Mouse (Mus musculus): Measurements from ENCODE around the gene Dnajc30.
"Not testable (repeated sequence)": the region's sequence is repeated elsewhere in the genome, so short reads cannot be mapped to it uniquely, and the experiment has no call there.

Dnajc30 gene

DNA sequence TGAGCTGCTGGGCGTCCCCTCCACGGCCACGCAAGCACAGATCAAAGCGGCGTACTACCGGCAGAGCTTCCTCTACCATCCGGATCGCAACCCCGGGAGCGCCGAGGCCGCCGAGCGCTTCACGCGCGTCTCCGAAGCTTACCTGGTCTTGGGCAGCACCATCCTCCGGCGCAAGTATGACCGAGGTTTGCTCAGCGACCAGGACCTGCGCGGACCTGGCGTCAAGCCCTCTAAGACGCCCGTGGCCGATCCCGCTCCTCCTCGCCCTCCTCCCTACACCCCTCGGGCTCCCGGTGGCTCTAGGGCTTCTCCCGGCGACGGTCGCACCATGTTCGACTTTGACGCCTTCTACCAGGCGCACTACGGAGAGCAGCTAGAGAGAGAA lies 372 bp downstream of the Dnajc30 start:
- in situ Hi-C loops (cut with MboI), result no loop called here

DNA sequence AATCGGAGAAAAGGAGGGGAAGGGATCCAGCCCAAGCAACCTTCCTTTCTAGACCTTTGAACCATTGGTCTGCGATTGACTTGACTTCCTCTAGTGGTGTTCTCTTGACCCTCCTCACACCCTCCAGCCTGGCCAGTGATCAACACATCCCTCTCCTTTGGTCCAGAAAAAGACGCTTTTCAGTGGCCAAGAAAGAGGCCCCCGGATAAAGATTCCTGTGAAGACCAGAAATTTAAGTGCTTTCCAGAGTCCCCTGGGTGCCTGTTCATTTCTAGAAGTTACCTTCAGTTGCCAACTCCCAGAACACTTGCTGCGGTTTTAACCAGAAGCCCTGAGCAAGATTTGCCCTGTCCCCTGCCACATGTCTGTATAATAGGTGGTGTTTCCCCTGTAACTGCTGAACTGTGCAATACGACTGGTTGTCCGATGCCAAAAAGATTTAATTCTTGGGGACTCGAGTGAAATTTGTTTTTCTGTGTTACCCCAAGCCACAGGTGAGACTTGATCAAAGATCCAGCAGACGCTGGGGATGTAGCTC lies 976 bp downstream of the Dnajc30 start, which contains the start of gene Bud23:
Bud23 (minus strand) TSS at position 51 of the 538 bp plus-strand sequence.
- in situ Hi-C loops (cut with MboI), result not testable (repeated sequence)

DNA sequence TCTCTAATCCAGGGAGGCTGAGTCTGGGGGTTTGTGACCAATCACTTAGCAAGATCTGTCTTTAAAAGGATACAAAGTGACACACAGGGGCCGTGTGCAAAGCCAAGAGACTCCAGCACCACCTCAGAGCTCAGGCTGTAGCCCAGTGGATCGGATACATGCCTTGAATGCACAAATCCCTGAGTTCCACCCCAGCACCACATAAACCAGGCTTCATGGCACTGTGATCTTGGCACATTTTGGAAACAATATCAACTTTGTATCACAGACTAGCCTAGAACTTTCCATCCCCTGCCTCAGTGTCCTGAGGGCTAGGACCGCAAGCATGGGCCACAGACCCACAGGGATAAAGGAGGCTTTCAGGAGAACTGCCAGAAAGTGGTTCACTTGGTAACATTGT lies 2.0 kb downstream of the Dnajc30 start:
- in situ Hi-C loops (cut with MboI), result no loop called here

DNA sequence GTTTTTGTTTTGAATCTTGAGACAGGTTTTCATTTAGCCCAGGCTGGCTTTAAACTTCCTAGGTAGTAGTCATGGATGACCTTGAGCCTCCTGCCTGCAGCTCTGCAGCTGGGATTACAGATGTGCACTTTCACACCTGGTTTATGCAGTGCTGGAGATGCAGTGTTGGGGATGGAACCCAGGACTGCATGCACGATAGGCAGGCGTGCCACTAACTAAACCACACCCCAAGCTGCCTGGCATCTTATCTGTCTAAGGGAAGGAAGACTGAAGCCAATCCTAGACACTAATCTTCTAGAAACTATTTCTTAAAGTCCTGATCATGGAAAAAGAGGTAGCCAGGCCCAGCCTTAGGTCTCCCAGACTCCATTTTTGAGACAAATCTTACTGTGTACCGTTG lies 6.4 kb downstream of the Dnajc30 start:
- in situ Hi-C loops (cut with MboI), result no loop called here

DNA sequence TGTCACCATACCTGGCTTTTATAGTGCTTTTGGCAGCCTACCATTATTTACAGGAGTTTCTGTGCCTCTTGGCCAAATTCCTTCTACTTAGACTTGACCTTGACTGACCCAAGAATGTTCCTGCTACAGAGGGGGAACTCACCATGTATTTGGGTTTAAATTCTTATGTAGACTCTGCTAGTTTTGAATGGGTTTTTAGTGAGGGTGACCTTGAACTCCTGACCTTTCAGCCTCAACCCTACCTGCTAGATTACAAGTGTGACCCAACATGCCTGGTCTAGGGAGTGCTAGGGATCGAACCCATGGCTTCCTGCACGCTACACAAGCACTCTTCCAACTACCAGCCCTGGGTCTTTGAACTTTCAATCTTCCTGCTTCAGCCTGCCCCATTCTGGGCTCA lies 8.1 kb downstream of the Dnajc30 start:
- in situ Hi-C loops (cut with MboI), result no loop called here

DNA sequence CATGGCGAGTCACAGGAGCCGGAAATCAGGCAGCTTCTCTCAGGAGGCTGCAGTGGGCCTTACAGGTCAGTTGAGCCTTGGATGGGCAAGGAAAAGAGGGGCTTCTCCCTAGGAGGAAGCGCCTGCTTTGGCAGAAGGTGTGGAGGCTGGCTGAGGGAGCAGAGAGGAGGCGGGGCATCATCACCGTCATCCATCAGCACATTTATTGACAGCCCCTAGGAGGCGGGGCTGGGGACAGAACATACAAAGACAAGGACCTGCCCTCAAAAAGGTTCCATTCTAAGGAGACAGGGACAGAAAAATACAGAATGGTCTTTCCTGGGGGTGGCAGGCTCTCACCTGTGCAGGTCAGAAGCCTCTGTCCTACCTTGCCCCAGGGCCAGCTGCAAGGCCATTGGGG lies 8.7 kb downstream of the Dnajc30 start:
- in situ Hi-C loops (cut with MboI), result no loop called here

DNA sequence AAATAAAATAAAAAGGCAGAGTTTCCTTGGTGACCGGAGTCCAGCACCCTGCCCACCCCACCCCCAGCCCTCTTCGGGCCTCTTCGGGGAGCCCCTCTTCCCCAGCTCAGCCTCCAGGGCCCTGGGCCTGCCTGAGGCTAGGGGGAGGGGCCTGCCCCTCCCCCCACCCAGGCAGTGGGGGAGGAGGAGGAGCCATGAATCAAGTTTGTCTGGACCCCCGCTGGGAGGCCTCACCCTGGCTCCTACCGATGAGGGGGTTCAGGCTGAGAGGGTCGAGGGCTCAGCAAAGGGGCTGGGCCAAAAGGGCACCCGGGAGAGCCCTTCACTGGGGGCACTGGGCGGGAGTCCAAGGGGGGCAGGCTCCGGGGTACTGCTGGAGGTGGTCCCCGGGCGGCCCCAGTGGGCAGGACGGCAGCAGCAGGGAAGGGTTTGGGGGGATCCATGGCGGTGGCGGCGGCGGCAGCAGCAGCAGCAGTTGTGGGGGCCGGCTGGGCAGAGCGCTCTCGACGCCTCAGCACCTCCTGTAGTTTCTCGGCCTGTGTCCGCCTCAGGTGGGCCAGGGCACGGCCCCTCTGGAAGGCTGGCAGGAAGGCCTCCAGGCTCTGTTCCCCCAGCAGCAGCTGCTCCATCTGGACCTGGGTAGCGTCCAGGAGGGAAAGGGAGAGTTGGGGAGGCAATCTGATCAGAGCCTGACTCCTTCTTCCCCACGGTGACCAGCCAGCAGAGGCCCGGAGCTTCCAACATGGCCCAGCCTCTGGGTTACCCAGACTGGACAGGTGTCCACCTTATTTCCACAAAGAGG lies 9.5 kb downstream of the Dnajc30 start:
- in situ Hi-C loops (cut with MboI), result no loop called here

DNA sequence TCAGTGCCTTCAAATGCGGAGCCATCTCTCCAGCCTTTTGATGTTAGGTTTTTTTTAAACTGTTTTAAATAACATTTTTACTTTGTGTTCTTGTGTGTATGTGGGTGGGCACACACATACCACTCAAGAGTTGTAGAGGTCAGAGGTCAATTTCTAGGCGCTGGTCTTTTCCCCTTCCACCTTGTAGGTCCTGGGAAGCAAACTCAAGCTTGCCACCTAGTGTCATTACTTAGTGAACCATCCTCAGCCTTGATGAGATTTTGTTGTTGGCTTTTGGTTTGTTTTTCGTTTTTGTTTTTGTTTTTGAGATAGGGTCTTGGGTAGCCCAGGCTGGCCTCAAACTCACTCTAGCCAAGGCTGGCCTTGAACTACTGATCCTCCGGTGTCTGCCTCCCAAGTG lies 11.7 kb downstream of the Dnajc30 start:
- in situ Hi-C loops (cut with MboI), result no loop called here

DNA sequence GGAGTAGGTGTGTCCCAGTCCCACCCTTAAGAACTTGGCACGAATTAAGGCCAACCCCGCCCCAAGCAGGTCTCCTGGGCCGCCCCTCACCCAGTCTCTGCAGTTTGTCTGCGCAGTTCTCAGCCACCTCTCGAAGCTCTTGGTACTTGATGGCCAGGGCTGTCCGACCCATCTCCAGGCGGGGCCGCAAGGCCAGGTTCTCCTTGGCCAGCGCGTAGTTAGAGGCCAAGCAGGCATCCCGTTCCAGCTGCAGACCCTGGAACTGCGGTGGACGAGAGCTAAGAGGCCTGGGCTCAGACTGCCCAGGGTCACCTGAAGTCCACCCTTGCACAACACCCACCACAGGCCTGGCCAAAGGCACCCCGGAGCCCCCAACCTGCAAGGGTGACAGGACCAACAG lies 12.4 kb downstream of the Dnajc30 start:
- in situ Hi-C loops (cut with MboI), result no loop called here

DNA sequence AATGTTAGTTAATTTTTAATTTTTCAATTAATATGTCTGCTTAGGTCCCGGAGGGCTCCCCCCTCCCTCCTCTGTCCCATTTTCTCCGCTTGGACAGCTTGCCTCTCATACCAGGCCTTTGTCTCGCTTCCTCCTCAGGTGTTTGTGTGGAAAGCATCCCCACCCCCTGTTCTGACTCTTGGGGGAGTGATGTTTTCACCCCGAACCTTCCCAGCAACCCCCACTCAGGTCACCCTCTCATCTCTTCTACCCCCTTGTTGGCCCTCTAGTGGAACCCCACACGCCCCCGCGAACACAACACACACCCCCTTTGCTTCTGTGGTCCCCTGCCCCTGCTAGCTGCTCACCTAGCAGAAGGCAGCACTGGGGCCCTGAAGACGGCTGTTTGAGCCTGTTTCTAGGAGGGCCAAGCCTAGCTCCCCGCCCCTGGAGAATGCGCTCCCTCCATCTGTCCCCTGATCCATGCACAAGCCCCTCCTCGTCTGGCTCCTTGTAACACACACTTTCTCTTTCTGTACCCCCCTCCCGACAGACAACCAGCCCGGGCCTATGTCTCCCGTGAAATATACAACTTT lies 13.0 kb downstream of the Dnajc30 start:
- in situ Hi-C loops (cut with MboI), result no loop called here

DNA sequence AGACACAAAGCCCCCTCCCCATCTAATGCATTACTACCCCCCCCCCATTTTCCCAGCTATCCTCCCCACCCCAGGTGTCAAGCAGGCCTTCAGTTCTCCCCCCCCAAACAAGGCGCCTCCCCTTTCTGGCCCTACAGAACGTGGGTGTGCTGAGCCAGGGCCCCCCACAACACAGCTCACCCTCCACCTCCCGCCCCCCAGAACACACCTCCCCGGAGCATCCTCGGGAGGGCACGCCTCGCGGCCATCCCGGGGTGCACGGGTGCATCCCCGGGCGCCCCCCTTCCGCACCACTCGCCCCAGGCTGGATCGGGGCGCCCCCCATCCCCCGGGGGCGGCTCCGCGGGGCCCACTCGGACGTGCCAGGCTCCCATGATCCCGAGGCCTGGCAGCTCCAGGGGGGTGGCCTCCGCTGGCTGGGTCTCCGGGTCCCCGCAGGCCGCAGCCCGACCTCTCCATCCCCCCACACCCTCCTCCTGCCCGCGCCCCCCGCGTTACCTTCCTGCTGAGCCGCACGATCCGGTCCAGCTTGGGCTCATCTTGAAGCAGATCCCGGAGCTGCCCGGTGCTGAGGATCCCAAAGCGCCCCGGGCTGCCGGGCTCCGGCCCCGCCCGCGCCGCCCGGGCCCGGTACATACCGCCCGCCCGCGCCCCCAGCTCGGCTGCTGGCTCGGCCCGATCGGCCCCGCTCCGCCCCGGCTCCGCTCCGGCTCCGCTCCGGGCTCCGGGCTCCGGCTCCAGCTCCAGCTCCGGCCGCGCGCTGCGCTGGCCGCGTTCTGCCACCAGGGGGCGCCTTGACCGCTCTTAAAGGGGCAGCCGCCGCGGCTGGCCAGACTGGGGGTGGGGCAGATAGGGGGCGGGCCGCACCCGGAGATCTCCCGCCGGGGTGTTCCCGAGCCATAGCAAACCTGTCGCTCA lies 13.8 kb downstream of the Dnajc30 start, which contains the start of gene Vps37d:
Vps37d (minus strand) TSS at position 703 of the 918 bp plus-strand sequence.
- in situ Hi-C loops (cut with MboI), result no loop called here

DNA sequence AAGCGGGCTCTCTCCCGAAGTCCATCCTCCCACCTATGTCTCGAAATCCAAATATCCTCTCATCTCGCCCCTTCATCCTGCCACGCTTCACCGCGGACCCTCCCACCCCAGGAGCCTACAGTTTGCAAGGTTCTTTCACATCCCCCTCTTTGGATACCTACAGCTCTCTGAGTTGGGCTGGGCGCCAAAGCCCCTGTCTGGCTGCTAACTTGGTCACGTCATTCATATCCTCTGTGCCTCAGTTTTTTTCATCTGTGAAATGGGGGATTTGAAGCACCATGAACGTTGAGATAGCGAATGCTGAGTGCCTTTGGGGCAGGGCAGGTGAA lies 14.4 kb downstream of the Dnajc30 start:
- in situ Hi-C loops (cut with MboI), result no loop called here

DNA sequence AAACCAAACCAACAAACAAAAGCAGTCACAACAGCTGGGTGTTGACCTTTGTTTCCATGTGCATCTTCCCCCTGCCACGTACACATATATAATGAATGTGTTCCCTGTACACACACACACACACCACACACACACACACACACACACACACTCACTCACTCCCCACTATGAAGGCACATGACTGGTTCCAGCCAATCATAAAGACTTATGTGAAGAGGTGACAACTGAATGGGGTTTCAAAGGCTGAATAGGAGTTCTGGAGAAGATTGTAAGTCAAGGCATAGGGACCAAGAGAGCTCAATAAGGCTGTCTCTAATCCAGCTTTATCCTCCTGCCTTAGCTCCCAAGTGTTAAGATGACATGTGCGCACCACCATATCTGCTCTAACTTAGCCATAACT lies 15.6 kb downstream of the Dnajc30 start:
- in situ Hi-C loops (cut with MboI), result no loop called here

DNA sequence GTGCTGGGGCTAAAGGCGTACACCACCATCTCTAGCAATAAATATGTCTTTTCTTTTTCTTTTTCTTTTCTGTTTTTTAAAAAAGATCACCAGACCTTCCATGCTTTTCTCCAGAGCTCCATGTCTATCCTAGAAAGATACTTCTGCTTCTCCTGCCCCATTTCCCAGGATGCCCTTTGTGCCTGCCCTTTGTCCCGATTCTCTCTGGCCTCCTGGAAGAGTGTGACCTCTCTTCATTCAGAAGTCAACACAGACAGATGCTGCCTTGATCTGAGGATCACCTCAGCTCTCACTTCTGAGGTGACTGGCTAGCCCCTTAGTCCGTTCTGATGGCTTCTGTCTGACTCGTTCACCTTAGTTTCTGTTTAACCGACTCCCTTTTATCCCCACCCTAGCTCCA lies 16.5 kb downstream of the Dnajc30 start:
- in situ Hi-C loops (cut with MboI), result no loop called here

DNA sequence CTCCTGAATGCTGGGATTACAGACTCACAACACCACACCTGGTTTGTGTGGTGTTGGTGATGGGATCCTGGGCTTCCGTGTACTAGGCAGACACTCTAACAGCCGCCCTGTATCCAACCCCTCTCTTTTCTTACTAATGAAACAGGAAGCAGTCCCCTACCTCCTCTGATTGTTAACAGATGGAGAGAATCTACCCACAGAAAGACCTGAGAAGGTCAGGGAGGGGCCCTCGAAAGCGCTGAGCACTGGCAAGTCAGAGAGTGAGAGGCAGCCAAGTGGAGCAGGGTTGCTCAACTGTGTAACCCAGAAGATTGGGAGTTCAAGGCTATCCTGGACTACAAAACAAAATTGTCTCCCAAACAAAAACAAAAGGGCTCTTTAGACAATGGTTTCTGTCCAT lies 22.9 kb downstream of the Dnajc30 start:
- in situ Hi-C loops (cut with MboI), result no loop called here

DNA sequence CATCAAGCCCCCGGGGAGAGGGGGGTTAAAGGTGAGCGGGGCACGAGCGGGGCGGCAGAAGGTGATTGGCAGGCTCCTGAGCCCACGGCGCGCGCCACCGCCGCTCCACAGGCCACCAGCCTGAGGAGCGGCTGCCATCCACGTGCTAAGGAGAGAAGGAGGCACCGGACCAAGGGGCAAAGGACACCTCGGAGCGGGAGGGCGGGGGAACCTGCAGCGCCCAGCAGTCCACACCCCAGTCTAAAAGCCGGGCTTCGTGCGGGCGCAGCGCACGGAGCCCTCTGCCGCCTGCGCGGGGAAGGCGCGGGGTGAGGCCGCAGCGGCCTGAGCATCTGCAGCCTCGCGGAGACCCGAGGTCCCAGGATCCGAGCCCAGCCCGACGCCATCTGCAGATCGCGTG lies 25.7 kb downstream of the Dnajc30 start, which contains the start of gene Mlxipl:
Mlxipl (plus strand) TSS at position 238 of the 400 bp plus-strand sequence.
- in situ Hi-C loops (cut with MboI), result no loop called here

DNA sequence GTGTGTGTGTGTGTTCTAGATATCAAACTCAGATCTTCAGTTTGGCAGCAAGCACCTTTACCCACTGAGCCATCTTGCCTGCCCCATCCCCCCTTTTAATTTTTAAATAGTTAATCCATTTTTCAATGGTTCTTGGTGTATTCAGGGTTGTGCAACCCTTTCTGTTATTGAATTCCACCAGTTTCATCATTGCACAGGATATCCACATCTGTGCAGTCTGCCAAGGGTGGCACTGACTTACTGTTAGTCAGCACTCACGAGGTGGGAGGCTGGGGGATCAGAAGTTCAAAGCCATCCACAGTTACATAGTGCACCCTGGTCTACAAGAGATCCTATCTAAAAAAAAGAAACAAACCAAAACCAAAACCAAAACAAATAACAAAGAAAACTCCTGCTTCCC lies 37.0 kb downstream of the Dnajc30 start:
- in situ Hi-C loops (cut with MboI), result no loop called here

DNA sequence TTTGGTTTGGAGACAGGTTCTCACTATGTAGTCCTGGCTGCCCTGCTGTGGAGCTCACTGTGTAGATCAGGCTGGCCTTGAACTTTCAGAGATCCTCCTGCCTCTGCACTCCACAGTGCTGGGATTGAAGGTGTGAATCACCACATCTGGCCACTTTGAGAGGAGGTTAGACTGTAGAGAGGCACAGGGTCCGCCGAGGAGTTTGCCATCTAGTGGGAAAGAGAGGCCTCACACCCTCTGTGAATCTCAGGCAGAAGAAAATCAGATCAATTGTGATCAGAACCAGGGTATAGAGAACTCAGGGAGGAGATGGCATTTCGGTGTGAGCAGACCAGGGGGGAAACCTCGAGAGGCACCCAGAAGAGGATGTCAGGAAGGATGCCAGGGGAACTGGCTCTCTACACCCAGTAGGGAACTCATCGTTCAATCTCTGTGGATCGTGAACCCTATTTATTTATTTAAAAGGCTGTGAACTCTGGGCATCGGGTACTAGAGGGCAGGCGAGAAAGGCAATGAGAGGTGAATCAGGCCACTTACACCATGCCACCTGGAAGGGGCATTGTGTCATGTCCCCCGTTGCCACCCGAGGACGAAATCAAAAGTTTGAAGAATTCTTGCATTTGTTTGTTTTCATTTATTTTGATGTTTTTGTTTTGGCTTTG lies 40.1 kb downstream of the Dnajc30 start:
- in situ Hi-C loops (cut with MboI), result no loop called here

DNA sequence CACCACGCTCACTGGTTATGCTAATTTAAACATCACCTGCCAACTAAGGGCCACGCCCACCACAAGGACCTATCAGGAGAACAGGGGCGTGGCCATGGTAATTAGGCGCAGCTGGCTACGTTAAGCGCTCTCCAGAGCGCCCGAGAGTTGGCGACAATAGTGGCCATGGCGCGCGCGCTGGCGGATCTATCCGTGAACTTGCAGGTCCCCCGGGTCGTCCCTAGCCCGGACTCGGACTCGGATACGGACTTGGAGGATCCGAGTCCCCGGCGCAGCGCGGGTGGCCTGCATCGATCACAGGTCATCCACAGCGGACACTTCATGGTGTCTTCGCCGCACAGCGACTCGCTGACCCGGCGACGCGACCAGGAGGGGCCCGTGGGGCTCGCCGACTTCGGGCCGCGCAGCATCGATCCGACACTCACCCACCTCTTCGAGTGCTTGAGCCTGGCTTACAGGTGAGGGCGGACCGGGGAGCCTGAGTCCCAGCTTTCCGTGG lies 42.8 kb downstream of the Dnajc30 start:
- in situ Hi-C loops (cut with MboI), result no loop called here

DNA sequence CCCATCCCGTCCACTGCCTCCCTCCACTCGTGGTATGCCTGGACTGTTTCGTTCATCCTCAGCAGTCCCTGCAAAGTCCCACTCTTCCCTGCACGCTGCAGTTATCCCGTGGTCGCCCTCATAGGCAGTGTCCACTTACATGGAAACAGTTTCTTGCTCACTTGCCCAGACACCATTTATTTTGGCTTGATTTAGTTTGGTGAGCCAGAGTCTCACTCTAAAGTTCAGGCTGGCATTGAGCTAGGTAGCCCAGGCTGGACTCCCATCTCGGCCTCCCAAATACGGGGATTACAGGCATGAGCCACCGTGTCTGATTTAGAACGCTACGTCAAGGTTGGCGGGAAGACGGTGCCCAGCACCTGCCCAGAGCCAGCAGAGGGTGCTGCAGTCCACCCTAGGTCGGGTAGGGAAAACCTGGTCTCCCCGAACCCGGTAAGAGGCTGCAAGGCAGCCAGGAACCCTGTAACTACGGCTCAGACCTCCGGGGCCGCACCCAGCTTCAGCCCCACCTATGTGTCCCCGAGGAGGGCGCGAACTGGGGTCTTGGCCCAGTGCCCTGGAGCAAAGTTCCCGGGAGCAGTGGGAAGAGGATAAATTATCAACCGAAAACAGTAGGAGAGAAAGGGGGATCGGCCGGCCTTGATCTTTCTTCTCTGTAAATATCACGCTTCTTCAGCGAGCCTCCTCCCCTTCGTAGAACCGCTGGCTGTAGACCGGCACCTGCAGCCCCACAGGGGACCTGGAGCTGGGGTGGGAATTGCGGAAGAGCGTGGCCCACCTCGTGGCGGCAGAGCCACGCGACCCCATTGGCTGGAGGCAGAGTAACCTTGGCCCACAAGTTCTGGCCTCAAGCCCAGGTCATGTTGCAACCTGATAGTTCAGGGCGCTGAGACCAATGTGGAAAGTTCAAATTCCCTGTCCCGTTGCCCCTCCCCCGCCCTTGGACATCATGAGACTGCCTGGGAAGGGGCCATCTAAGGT lies 43.8 kb downstream of the Dnajc30 start:
- in situ Hi-C loops (cut with MboI), result no loop called here

Data from mature B cell (primary cell).